ENCODE assay signal across 8 mouse cellular contexts in genomic region chr4:114999445-114999772, GRCm38 (mm10). TPM values are rescaled to one million over a fixed set of nuclear protein-coding genes. Genes with fewer than 3 reads are reported as not detected.
DNase-seq lines count a peak whose midpoint lies in the region; ATAC-seq and TF ChIP-seq lines count a peak whose summit lies in the region.

No protein-coding gene starts in this region.

- no peak for DNase-seq in heart, adult 9 months (ENCODE audit: low spot score in 2 of 2)
- DNase-seq in ES-E14 (ENCODE audit: low read depth, low spot score): no peak
- no peak for DNase-seq in liver, postnatal 0 days
- no peak for DNase-seq in right cerebral cortex, postnatal 25 days
- DNase-seq in cerebellum, adult 8-10 months: no peak
- DNase-seq in spleen, adult 12 weeks (ENCODE audit: low spot score): no peak

- peak overlapping the region; percentile 79 for H3K4me3 ChIP-seq in heart, embryonic 15.5 days
- H3K4me3 ChIP-seq in ES-E14 (ENCODE audit: insufficient read depth in 1 of 2, low read depth in 1 of 2, low read length in 2 of 2, poor library complexity in 1 of 2, severe bottlenecking in 1 of 2): peak overlapping the region; percentile 75 to 77
- peak overlapping the region; percentile 58 for H3K4me3 ChIP-seq in forebrain, embryonic 16.5 days (replicated peaks; ENCODE audit: low read length)
- H3K4me3 ChIP-seq in liver, postnatal 0 days (ENCODE audit: low read depth, low read length): peak overlapping the region; percentile 84

- in situ Hi-C loops in ES-E14 (cut with MboI; ENCODE audit: low sequenced_read_pairs in 2 of 2, unreplicated experiment in 2 of 2): no loop called here

- H3K4me2 ChIP-seq in heart, embryonic 15.5 days: peak overlapping the region; percentile 72
- H3K4me2 ChIP-seq in forebrain, embryonic 16.5 days (ENCODE audit: low read length): peak overlapping the region; percentile 61
- peak overlapping the region; percentile 97 for H3K4me2 ChIP-seq in liver, postnatal 0 days (ENCODE audit: low read depth, low read length)

- no peaks in the 10 kb centered on the region for H3K27me3 ChIP-seq in heart, embryonic 15.5 days
- no peaks in the 10 kb centered on the region for H3K27me3 ChIP-seq in forebrain, embryonic 16.5 days (replicated peaks; ENCODE audit: control insufficient read depth, insufficient read depth, low read length)
- H3K27me3 ChIP-seq in liver, postnatal 0 days (ENCODE audit: insufficient read depth, low read length): no peaks in the 10 kb centered on the region

- H3K4me1 ChIP-seq in heart, embryonic 15.5 days (replicated peaks): peaks cover 13% of the 10 kb centered on the region
- 0 out of 4 replicates have a peak, but pooled peaks cover 0 to 3% of the 10 kb centered on the region in 2 experiments for H3K4me1 ChIP-seq in ES-E14 (ENCODE audit: control insufficient read depth in 2 of 2, insufficient read depth in 2 of 2, low read length in 2 of 2, poor library complexity in 1 of 2)
- peaks cover 13% of the 10 kb centered on the region for H3K4me1 ChIP-seq in forebrain, embryonic 16.5 days (replicated peaks; ENCODE audit: control insufficient read depth, insufficient read depth, low read length)
- peaks cover 6% of the 10 kb centered on the region; the same call in 1 of the 2 replicates for H3K4me1 ChIP-seq in liver, postnatal 0 days (ENCODE audit: insufficient read depth)

- WGBS in heart, embryonic 15.5 days: 7% methylated on average over 9 of the region's 9 CpGs
- WGBS in forebrain, embryonic 16.5 days: 8% methylated on average over 9 of the region's 9 CpGs
- 10% methylated on average over 9 of the region's 9 CpGs for WGBS in liver, postnatal 0 days (ENCODE audit: insufficient replicate concordance)

- peak overlapping the region; percentile 64 for H3K9ac ChIP-seq in heart, embryonic 15.5 days
- peak overlapping the region; percentile 88 for H3K9ac ChIP-seq in ES-E14 (ENCODE audit: insufficient read depth, low read depth, low read length, poor library complexity, severe bottlenecking)
- peak overlapping the region; percentile 80 for H3K9ac ChIP-seq in forebrain, embryonic 16.5 days (replicated peaks; ENCODE audit: low read depth, low read length)
- H3K9ac ChIP-seq in liver, postnatal 0 days (replicated peaks): peak overlapping the region; percentile 76

- no peaks in the 10 kb centered on the region for H3K9me3 ChIP-seq in heart, embryonic 15.5 days (replicated peaks)
- H3K9me3 ChIP-seq in ES-E14 (ENCODE audit: control insufficient read depth, insufficient read depth, low read depth, low read length): no peaks in the 10 kb centered on the region
- no peaks in the 10 kb centered on the region for H3K9me3 ChIP-seq in forebrain, embryonic 16.5 days (ENCODE audit: control insufficient read depth, low read length)
- no peaks in the 10 kb centered on the region for H3K9me3 ChIP-seq in liver, postnatal 0 days (ENCODE audit: low read length)

- TF ChIP-seq CTCF in liver, postnatal 0 days (IDR thresholded peaks at IDR 0.05; ENCODE audit: low read depth): no peak

- no peak for TF ChIP-seq EP300 in liver, postnatal 0 days (IDR thresholded peaks at IDR 0.05; ENCODE audit: low read depth)

- ATAC-seq in heart, embryonic 15.5 days (replicated peaks; ENCODE audit: insufficient number of reproducible peaks, insufficient read depth, low FRiP score, low read depth): 0 out of 2 replicates have a peak, but pooled peaks have one; percentile 2
- ATAC-seq in forebrain, embryonic 16.5 days: no peak; the same call in 1 of the 2 replicates
- peak; percentile 3 for ATAC-seq in liver, postnatal 0 days

- peaks cover 11% of the 10 kb centered on the region for H3K36me3 ChIP-seq in heart, embryonic 15.5 days
- no peaks in the 10 kb centered on the region for H3K36me3 ChIP-seq in ES-E14 (ENCODE audit: control insufficient read depth, insufficient read depth, low read length, poor library complexity, severe bottlenecking)
- no peaks in the 10 kb centered on the region for H3K36me3 ChIP-seq in forebrain, embryonic 16.5 days (ENCODE audit: control insufficient read depth, insufficient read depth)
- peaks cover 13% of the 10 kb centered on the region for H3K36me3 ChIP-seq in liver, postnatal 0 days (replicated peaks; ENCODE audit: insufficient read depth, low read length)

- peak overlapping the region; percentile 95 for H3K27ac ChIP-seq in heart, embryonic 15.5 days
- peak overlapping the region; percentile 92 for H3K27ac ChIP-seq in ES-E14 (ENCODE audit: insufficient read depth, low read depth, low read length, poor library complexity, severe bottlenecking)
- peak overlapping the region; percentile 95 for H3K27ac ChIP-seq in forebrain, embryonic 16.5 days (ENCODE audit: low read length)
- H3K27ac ChIP-seq in liver, postnatal 0 days (ENCODE audit: low read depth): peak overlapping the region; percentile 93

TF ChIP-seq in ES-E14, 5 proteins besides CTCF, POLR2A, EP300 and RAD21:
- TF ChIP-seq ZNF384 (IDR thresholded peaks at IDR 0.05; ENCODE audit: low read depth, low read length) (no peak), ZC3H11A (IDR thresholded peaks at IDR 0.05; ENCODE audit: borderline replicate concordance, low read depth, low read length) (no peak), CHD2 (IDR thresholded peaks at IDR 0.05; ENCODE audit: low read depth, low read length) (no peak), MAFK (IDR thresholded peaks at IDR 0.05; ENCODE audit: insufficient read depth, low read depth, low read length) (no peak), HCFC1 (IDR thresholded peaks at IDR 0.05; ENCODE audit: borderline replicate concordance, insufficient read depth, low read length) (no peak)

RNA-seq across cellular contexts. Expression of gene Stil, which starts 0.6 kb away (rescaled TPM):
- polyA plus RNA-seq in heart, embryonic 15.5 days (2015; fragmentation: Nextera tagmentation; extraction: Ambion mirVana): 6.5 and 8.4 TPM in 2 replicates
- 7.3 and 7.4 TPM in 2 replicates for total RNA-seq in ES-E14 (2012; rRNA removed)
- polyA plus RNA-seq in forebrain, embryonic 16.5 days (2015; fragmentation: Nextera tagmentation; extraction: Ambion mirVana): 4.9 and 6.4 TPM in 2 replicates
- 3.3 and 3.4 TPM in 2 replicates for polyA plus RNA-seq in liver, postnatal 0 days (2015; fragmentation: Nextera tagmentation; extraction: Ambion mirVana)

RNA-seq across cellular contexts. Expression of gene Cmpk1, which starts 12.4 kb away (rescaled TPM):
- 60.9 and 62.9 TPM in 2 replicates for polyA plus RNA-seq in heart, embryonic 15.5 days (2015; fragmentation: Nextera tagmentation; extraction: Ambion mirVana)
- 14.2 and 24.5 TPM in 2 replicates for total RNA-seq in ES-E14 (2012; rRNA removed)
- polyA plus RNA-seq in forebrain, embryonic 16.5 days (2015; fragmentation: Nextera tagmentation; extraction: Ambion mirVana): 160 and 185 TPM in 2 replicates
- polyA plus RNA-seq in liver, postnatal 0 days (2015; fragmentation: Nextera tagmentation; extraction: Ambion mirVana): 59.9 and 67.8 TPM in 2 replicates

RNA-seq across cellular contexts. Expression of gene Tal1, which starts 56.8 kb away (rescaled TPM):
- polyA plus RNA-seq in heart, embryonic 15.5 days (2015; fragmentation: Nextera tagmentation; extraction: Ambion mirVana): 1.1 and 1.5 TPM in 2 replicates
- 0.40 and 0.42 TPM in 2 replicates for total RNA-seq in ES-E14 (2012; rRNA removed)
- 0.25 and 0.62 TPM in 2 replicates for polyA plus RNA-seq in forebrain, embryonic 16.5 days (2015; fragmentation: Nextera tagmentation; extraction: Ambion mirVana)
- 8.3 and 8.9 TPM in 2 replicates for polyA plus RNA-seq in liver, postnatal 0 days (2015; fragmentation: Nextera tagmentation; extraction: Ambion mirVana)
